In genomic region chr4:128613326-128613725, GRCm38 (mm10) we compare ENCODE assay signal across 10 mouse cellular contexts. TPM values are rescaled to one million over a fixed set of nuclear protein-coding genes. Genes with fewer than 3 reads are reported as not detected.
DNase-seq lines count a peak whose midpoint lies in the region; ATAC-seq lines count a peak whose summit lies in the region.
"Had no signal": no experiment of that assay in that cellular context is flagged by ENCODE, and none has a peak within 500 bp of the region (broad histone marks: within the 10 kb centered on the region; RNA-seq: fewer than 3 reads in every experiment).

No protein-coding gene starts in this region.

- no peaks in the 10 kb centered on the region for H3K36me3 ChIP-seq in midbrain, embryonic 11.5 days (ENCODE audit: control insufficient read depth, insufficient read depth, low read length)
- no peaks in the 10 kb centered on the region for H3K36me3 ChIP-seq in midbrain, embryonic 16.5 days (ENCODE audit: control insufficient read depth, insufficient read depth, low read length)
- no peaks in the 10 kb centered on the region for H3K36me3 ChIP-seq in neural tube, embryonic 11.5 days (ENCODE audit: control insufficient read depth, insufficient read depth, low read length)
- H3K36me3 ChIP-seq: heart, embryonic 15.5 days had no signal

- DNase-seq in adrenal gland, postnatal 10 days = peak; percentile 45
- DNase-seq in adrenal gland, adult 8-10 months = no peak
- DNase-seq in midbrain, embryonic 11.5 days (ENCODE audit: low spot score, missing footprints) = peak; percentile 96
- DNase-seq in embryo, embryonic 10 days (ENCODE audit: low spot score) = peak; percentile 90
- DNase-seq in layer of hippocampus, postnatal 10 days (ENCODE audit: low spot score in 2 of 2) = peak; percentile 58 to 65
- DNase-seq in neural tube, embryonic 11.5 days (ENCODE audit: low spot score) = peak; percentile 76
- DNase-seq in ovary, postnatal 36 days (ENCODE audit: low spot score) = no peak

- no peak overlapping the region for H3K9ac ChIP-seq in midbrain, embryonic 11.5 days (ENCODE audit: low read length)
- no peak overlapping the region for H3K9ac ChIP-seq in midbrain, embryonic 16.5 days (ENCODE audit: low read depth, low read length)
- H3K9ac ChIP-seq in neural tube, embryonic 11.5 days (ENCODE audit: low read length) = no peak overlapping the region
- H3K9ac ChIP-seq: heart, embryonic 15.5 days had no signal

- no peak overlapping the region for H3K4me3 ChIP-seq in midbrain, embryonic 11.5 days (ENCODE audit: low read depth, low read length)
- H3K4me3 ChIP-seq in midbrain, embryonic 16.5 days (ENCODE audit: low read depth, low read length) = no peak overlapping the region
- no peak overlapping the region for H3K4me3 ChIP-seq in neural tube, embryonic 11.5 days (ENCODE audit: low read depth, low read length)
- H3K4me3 ChIP-seq: heart, embryonic 15.5 days had no signal

- ATAC-seq in midbrain, embryonic 11.5 days (ENCODE audit: low FRiP score) = no peak
- ATAC-seq in midbrain, embryonic 16.5 days = no peak
- ATAC-seq in neural tube, embryonic 11.5 days (ENCODE audit: insufficient read depth, low FRiP score, low TSS enrichment) = no peak
- ATAC-seq: Patski had no signal

- peaks cover 11% of the 10 kb centered on the region for H3K4me1 ChIP-seq in midbrain, embryonic 11.5 days (ENCODE audit: control insufficient read depth, insufficient read depth, low read length)
- peaks cover 12% of the 10 kb centered on the region for H3K4me1 ChIP-seq in midbrain, embryonic 16.5 days (ENCODE audit: control insufficient read depth, insufficient read depth, low read length)
- H3K4me1 ChIP-seq in neural tube, embryonic 11.5 days (ENCODE audit: control insufficient read depth, insufficient read depth, low read length) = no peaks in the 10 kb centered on the region

- no peak overlapping the region for H3K4me2 ChIP-seq in midbrain, embryonic 11.5 days
- H3K4me2 ChIP-seq in midbrain, embryonic 16.5 days (ENCODE audit: low read length) = no peak overlapping the region
- no peak overlapping the region for H3K4me2 ChIP-seq in neural tube, embryonic 11.5 days (ENCODE audit: low read depth)
- H3K4me2 ChIP-seq: heart, embryonic 15.5 days had no signal

- WGBS in midbrain, embryonic 11.5 days = 23% methylated on average over 8 of the region's 8 CpGs
- WGBS in midbrain, embryonic 16.5 days = 12% methylated on average over 8 of the region's 8 CpGs
- 23% methylated on average over 8 of the region's 8 CpGs for WGBS in neural tube, embryonic 11.5 days

- H3K9me3 ChIP-seq in midbrain, embryonic 11.5 days (ENCODE audit: control insufficient read depth, low read length) = no peaks in the 10 kb centered on the region
- H3K9me3 ChIP-seq in midbrain, embryonic 16.5 days (replicated peaks; ENCODE audit: control insufficient read depth, low read length, poor library complexity, severe bottlenecking) = no peaks in the 10 kb centered on the region
- H3K9me3 ChIP-seq in neural tube, embryonic 11.5 days (ENCODE audit: control insufficient read depth, low read length) = no peaks in the 10 kb centered on the region
- H3K9me3 ChIP-seq: heart, embryonic 15.5 days had no signal

- H3K27ac ChIP-seq in midbrain, embryonic 11.5 days (ENCODE audit: low read depth, low read length) = no peak overlapping the region
- H3K27ac ChIP-seq in midbrain, embryonic 16.5 days (ENCODE audit: low read length) = no peak overlapping the region
- H3K27ac ChIP-seq in neural tube, embryonic 11.5 days (ENCODE audit: low read depth, low read length) = no peak overlapping the region
- H3K27ac ChIP-seq: heart, embryonic 15.5 days had no signal

- H3K27me3 ChIP-seq in midbrain, embryonic 11.5 days (ENCODE audit: control insufficient read depth, insufficient read depth, low read length) = no peaks in the 10 kb centered on the region
- H3K27me3 ChIP-seq in midbrain, embryonic 16.5 days (ENCODE audit: control insufficient read depth, insufficient read depth, low read depth, low read length) = no peaks in the 10 kb centered on the region
- H3K27me3 ChIP-seq in neural tube, embryonic 11.5 days (ENCODE audit: control insufficient read depth, insufficient read depth, low read length) = no peaks in the 10 kb centered on the region

RNA-seq across cellular contexts. Expression of gene Zscan20, which starts 3.4 kb away (rescaled TPM):
- total RNA-seq in adrenal gland, postnatal 10 days (2021) = 1 to 10 TPM; 4.3 to 5.6 TPM
- total RNA-seq in adrenal gland, adult 8-10 months (2022) = 10 to 100 TPM in 1 of 4 experiments, 1 to 10 TPM in 3; 5.5 to 13.4 (median 8.9) TPM
- 3.1 and 4.3 TPM in 2 replicates for polyA plus RNA-seq in midbrain, embryonic 11.5 days (2014; fragmentation: Nextera tagmentation; extraction: Ambion mirVana)
- 5.3 and 6.9 TPM in 2 replicates for polyA plus RNA-seq in midbrain, embryonic 16.5 days (2015; fragmentation: Nextera tagmentation; extraction: Ambion mirVana)
- 1 to 10 TPM; 5.4 to 7.7 TPM for total RNA-seq in layer of hippocampus, postnatal 10 days (2021)
- 3.6 and 4.5 TPM in 2 replicates for polyA plus RNA-seq in neural tube, embryonic 11.5 days (2014; fragmentation: Nextera tagmentation; extraction: Ambion mirVana)

RNA-seq across cellular contexts. Expression of gene Tlr12, which starts 5.1 kb away (rescaled TPM):
- total RNA-seq in adrenal gland, postnatal 10 days (2021) = under 1 TPM; 0.63 to 0.76 TPM
- total RNA-seq in adrenal gland, adult 8-10 months (2022) = 1 to 10 TPM in 2 of 4 experiments, under 1 TPM in 2; 0.63 to 3.3 (median 1.6) TPM
- 0.04 and 0.22 TPM in 2 replicates for polyA plus RNA-seq in midbrain, embryonic 11.5 days (2014; fragmentation: Nextera tagmentation; extraction: Ambion mirVana)
- 1.9 and 4.1 TPM in 2 replicates for polyA plus RNA-seq in midbrain, embryonic 16.5 days (2015; fragmentation: Nextera tagmentation; extraction: Ambion mirVana)
- total RNA-seq in layer of hippocampus, postnatal 10 days (2021) = 1 to 10 TPM in 1 of 2 experiments, under 1 TPM in 1; 0.87 to 1.8 TPM
- 0.23 and 0.66 TPM in 2 replicates for polyA plus RNA-seq in neural tube, embryonic 11.5 days (2014; fragmentation: Nextera tagmentation; extraction: Ambion mirVana)
- polyA plus RNA-seq: Patski had no signal

RNA-seq across cellular contexts. Expression of gene Phc2, which starts 41.2 kb away (rescaled TPM):
- 10 to 100 TPM; 76.2 to 77.8 TPM for total RNA-seq in adrenal gland, postnatal 10 days (2021)
- total RNA-seq in adrenal gland, adult 8-10 months (2022) = 10 to 100 TPM; 73.1 to 83.0 (median 79.9) TPM
- 85.6 and 110 TPM in 2 replicates for polyA plus RNA-seq in midbrain, embryonic 11.5 days (2014; fragmentation: Nextera tagmentation; extraction: Ambion mirVana)
- 19.5 and 22.6 TPM in 2 replicates for polyA plus RNA-seq in midbrain, embryonic 16.5 days (2015; fragmentation: Nextera tagmentation; extraction: Ambion mirVana)
- total RNA-seq in layer of hippocampus, postnatal 10 days (2021) = 10 to 100 TPM; 81.1 to 82.9 TPM
- polyA plus RNA-seq in neural tube, embryonic 11.5 days (2014; fragmentation: Nextera tagmentation; extraction: Ambion mirVana) = 109 and 123 TPM in 2 replicates

Comparison
In these comparisons a context has a peak if more than half of its experiments do, and no peak if none do; other contexts are left out.
1. DNase-seq: peak in adrenal gland, postnatal 10 days (single experiment), midbrain, embryonic 11.5 days (single experiment), embryo, embryonic 10 days (single experiment), layer of hippocampus, postnatal 10 days (2 of 2) and neural tube, embryonic 11.5 days (single experiment); none in adrenal gland, adult 8-10 months (single experiment) and ovary, postnatal 36 days (single experiment).